Mouse (Mus musculus) midbrain, embryonic 14.5 days (tissue): Measurements from ENCODE around the gene C130073F10Rik. TPM values are rescaled to one million over a fixed set of nuclear protein-coding genes. Genes with fewer than 3 reads are reported as not detected.
"Not testable (repeated sequence)": the region's sequence is repeated elsewhere in the genome, so short reads cannot be mapped to it uniquely, and the experiment has no call there.

ENCODE experiments used
- ATAC-seq: fragments of 200-750 bp; cut with Nextera tagmentation; 2 replicates; pipeline ENCODE4 v1.8.0; 2017; ENCODE audit warnings: moderate number of reproducible peaks, moderate library complexity; ENCODE audit not compliant: low FRiP score, low TSS enrichment
- DNase-seq: peaks from one replicate; pipeline ENCODE4 v3.0.0-alpha.2; 2015
- H3K27ac ChIP-seq: fragments of 300-500 bp; sonication (generic); replicated peaks from 2 replicates; pipeline ENCODE4 v1.5.1; 2014; ENCODE audit warnings: mild to moderate bottlenecking, low read depth, low read length, moderate library complexity
- H3K27me3 ChIP-seq: fragments of 300-500 bp; sonication (generic); 2 replicates; pipeline ENCODE4 v1.6.1; 2014; ENCODE audit warnings: low read length, control low read depth, mixed read lengths; ENCODE audit not compliant: control insufficient read depth, insufficient read depth
- H3K36me3 ChIP-seq: fragments of 300-500 bp; sonication (generic); 2 replicates; pipeline ENCODE4 v1.6.1; 2014; ENCODE audit warnings: low read length, control low read depth; ENCODE audit not compliant: control insufficient read depth, insufficient read depth
- H3K4me1 ChIP-seq: fragments of 300-500 bp; sonication (generic); 2 replicates; pipeline ENCODE4 v1.6.1; 2014; ENCODE audit warnings: mild to moderate bottlenecking, antibody characterized with exemption, low read length, control low read depth; ENCODE audit not compliant: control insufficient read depth, insufficient read depth
- H3K4me2 ChIP-seq: fragments of 300-500 bp; sonication (generic); 2 replicates; pipeline ENCODE4 v1.6.1; 2014; ENCODE audit warnings: mild to moderate bottlenecking, low read length, moderate library complexity
- H3K4me3 ChIP-seq: fragments of 300-500 bp; sonication (generic); replicated peaks from 2 replicates; pipeline ENCODE4 v1.5.1; 2014; ENCODE audit warnings: low read depth, low read length
- H3K9ac ChIP-seq: fragments of 300-500 bp; sonication (generic); replicated peaks from 2 replicates; pipeline ENCODE4 v1.6.1; 2014; ENCODE audit warnings: mild to moderate bottlenecking, low read length, moderate library complexity
- H3K9me3 ChIP-seq: fragments of 300-500 bp; sonication (generic); 2 replicates; pipeline ENCODE4 v1.6.1; 2016; ENCODE audit warnings: low read length, control low read depth, mixed read lengths; ENCODE audit not compliant: control insufficient read depth
- WGBS: fragments of 180-500 bp; shearing (Covaris S2); extraction: QIAGEN DNeasy Blood & Tissue Kit; methylation state at CpG from one replicate; pipeline ENCODE4 v1.1.7; 2014; 5-methylcytosine and 5-hydroxymethylcytosine counted together
- polyA plus RNA-seq: library from polyadenylated mRNA; unstranded; fragments of >200 nt; fragmentation: Nextera tagmentation; extraction: Ambion mirVana; gene quantifications from 2 replicates; pipeline ENCODE4 v1.2.1, GENCODE M21; 2014

C130073F10Rik gene
- polyA plus RNA-seq, 1 experiment from 2014 or later = not detected

- 67% methylated on average over 2 of the region's 2 CpGs for WGBS
- DNase-seq (no peak), ATAC-seq (no peak)
Observed at GRCm38 (mm10) chr4:101850908-101851307, 42.7 kb downstream of the C130073F10Rik start.

GRCm38 (mm10) chr4:101843923-101844322, 49.7 kb downstream of the C130073F10Rik start, which contains the start of gene B020004J07Rik:
Gene B020004J07Rik, minus strand, starts transcription at chr4:101844023.
- H3K9me3 ChIP-seq, DNase-seq, H3K9ac ChIP-seq, ATAC-seq, H3K27me3 ChIP-seq, H3K4me2 ChIP-seq, H3K36me3 ChIP-seq, H3K4me3 ChIP-seq, H3K27ac ChIP-seq, H3K4me1 ChIP-seq: not testable (repeated sequence)
- WGBS = 87% methylated on average over 4 of the region's 4 CpGs

More at GRCm38 (mm10) chr4:101850908-101851307, 42.7 kb downstream of the C130073F10Rik start:
- no peaks in the 10 kb centered on the region for H3K27me3 ChIP-seq
- H3K4me2 ChIP-seq = no peak overlapping the region
- H3K4me3 ChIP-seq = no peak overlapping the region
- no peaks in the 10 kb centered on the region for H3K36me3 ChIP-seq
- H3K4me1 ChIP-seq = no peaks in the 10 kb centered on the region
- no peak overlapping the region for H3K27ac ChIP-seq
- H3K9me3 ChIP-seq = peaks cover 10% of the 10 kb centered on the region
- no peak overlapping the region for H3K9ac ChIP-seq

Other genes with a start within 250 kb of the C130073F10Rik start
- gene Leprot, start 246.1 kb downstream of the C130073F10Rik start, polyA plus RNA-seq = 88.0 and 102 TPM in 2 replicates
- gene Lepr, start 176.4 kb downstream of the C130073F10Rik start, polyA plus RNA-seq = 0.13 and 3.7 TPM in 2 replicates
- not detected in 2 replicates for gene B020004J07Rik, start 49.8 kb downstream of the C130073F10Rik start, polyA plus RNA-seq
- gene Gm12800, start 15.3 kb upstream of the C130073F10Rik start, polyA plus RNA-seq = not detected in 2 replicates
- gene Gm12794, start 46.6 kb upstream of the C130073F10Rik start, polyA plus RNA-seq = not detected in 2 replicates
- not detected in 2 replicates for gene Gm12790, start 87.3 kb upstream of the C130073F10Rik start, polyA plus RNA-seq
- gene Gm12789, start 92.8 kb upstream of the C130073F10Rik start, polyA plus RNA-seq = not detected in 2 replicates
- gene Pde4b, start 193.8 kb upstream of the C130073F10Rik start, polyA plus RNA-seq = 49.4 and 49.8 TPM in 2 replicates